Mouse (Mus musculus) Patski (cell line): Measurements from ENCODE around the gene Ust. TPM values are rescaled to one million over a fixed set of nuclear protein-coding genes. Genes with fewer than 3 reads are reported as not detected.

Experiments
- ATAC-seq: fragments of 100-300 bp; one replicate; pipeline ENCODE4 v1.8.0; 2021
- CTCF ChIA-PET: fragments of 350-600 bp; sonication (Branson Sonifier 250); formaldehyde crosslinking; loops from one replicate; lab custom pipeline; 2022; ENCODE audit warnings: inconsistent platforms; lab: Charles Lee
- POLR2A ChIA-PET: fragments of 350-600 bp; sonication (Branson Sonifier 250); formaldehyde crosslinking; loops from one replicate; lab custom pipeline; 2022; ENCODE audit warnings: antibody characterized with exemption, inconsistent platforms; lab: Charles Lee
- DNase-seq: peaks from one replicate; pipeline ENCODE4 v3.0.0-alpha.2; 2011; ENCODE audit warnings: low read depth, low spot score
- H3K27me3 ChIP-seq: fragments of 371-371 bp; one replicate; pipeline ENCODE4 v1.5.1; 2021
- CTCF ChIP-seq: fragments of 100-300 bp; IDR thresholded peaks from one replicate; pipeline ENCODE4 v1.5.1; 2021
- in situ Hi-C: fragments of 300-500 bp; cut with MboI; formaldehyde crosslinking; loops from 3 replicates; pipeline ENCODE4 v1.11.1; 2018; ENCODE audit warnings: low pct_unique_long_range_greater_than_20kb, mixed read lengths
- polyA plus RNA-seq: library from polyadenylated mRNA; unstranded; gene quantifications from one replicate; pipeline ENCODE4 v1.2.3, GENCODE M21; 2021

Gene Ust
- polyA plus RNA-seq, 1 experiment from 2014 or later = 4.7 TPM

GRCm38 (mm10) chr10:8339645-8340428 is 178.8 kb downstream of the Ust start:
- no peak for ATAC-seq
- DNase-seq = no peak
- no peaks in the 10 kb centered on the region for H3K27me3 ChIP-seq
- no peak for TF ChIP-seq CTCF
- ChIA-PET CTCF (no interaction called here), POLR2A (no interaction called here)
- in situ Hi-C loops = no loop called here

- DNase-seq (no peak), ATAC-seq (no peak)
- in situ Hi-C loops = no loop called here
- ChIA-PET POLR2A (no interaction called here), CTCF (interaction anchor here (0.9 to 1.4 kb wide), 2 partner anchors 48 to 162 kb away, joined by 3 read pairs; no protein-coding TSS in a partner anchor)
- no peak for TF ChIP-seq CTCF
- H3K27me3 ChIP-seq = no peaks in the 10 kb centered on the region
These were observed 182.0 kb downstream of the Ust start for GRCm38 (mm10) chr10:8336601-8337000.

- POLR2A ChIA-PET = no interaction called here
- peak; percentile 54 for ATAC-seq
- H3K27me3 ChIP-seq = no peaks in the 10 kb centered on the region
- no peak for TF ChIP-seq CTCF
- CTCF ChIA-PET = interaction anchor here (1.8 kb wide), 1 partner anchor 14 kb away, joined by 5 read pairs; no protein-coding TSS in a partner anchor
- in situ Hi-C loops = loop anchor here (5.0 kb wide), 1 partner anchor 386 kb away; no protein-coding TSS in a partner anchor
- no peak for DNase-seq
These were observed 187.7 kb downstream of the Ust start for GRCm38 (mm10) chr10:8330958-8331357.

GRCm38 (mm10) chr10:8330006-8330405 is 188.6 kb downstream of the Ust start:
- in situ Hi-C loops = loop anchor here (5.0 kb wide), 1 partner anchor 387 kb away; no protein-coding TSS in a partner anchor
- H3K27me3 ChIP-seq = no peaks in the 10 kb centered on the region
- no peak for DNase-seq
- POLR2A ChIA-PET = no interaction called here
- CTCF ChIA-PET = no interaction called here
- no peak for ATAC-seq
- TF ChIP-seq CTCF = no peak

- POLR2A ChIA-PET = no interaction called here
- ATAC-seq = peak; percentile 35
These were observed 195.3 kb downstream of the Ust start for GRCm38 (mm10) chr10:8323304-8323765.

GRCm38 (mm10) chr10:8320771-8321170 is 197.9 kb downstream of the Ust start:
- in situ Hi-C loops = loop anchor here (5.0 kb wide), 1 partner anchor 197 kb away; the partner anchor contains the start of gene Ust
- no peak for TF ChIP-seq CTCF
- no peak for DNase-seq
- ChIA-PET CTCF (interaction anchor here (1.0 to 1.2 kb wide), 2 partner anchors 10 to 14 kb away, joined by 3 to 4 read pairs; no protein-coding TSS in a partner anchor), POLR2A (no interaction called here)
- H3K27me3 ChIP-seq = no peaks in the 10 kb centered on the region
- no peak for ATAC-seq

More at GRCm38 (mm10) chr10:8323304-8323765, 195.3 kb downstream of the Ust start:
- no peak for DNase-seq
- peak; percentile 91 for TF ChIP-seq CTCF
- H3K27me3 ChIP-seq = no peaks in the 10 kb centered on the region
- in situ Hi-C loops = loop anchor here (5.0 kb wide), 1 partner anchor 194 kb away; the partner anchor contains the start of gene Ust
- CTCF ChIA-PET = interaction anchor here (1.8 kb wide), 1 partner anchor 15 kb away, joined by 4 read pairs; no protein-coding TSS in a partner anchor

- no peaks in the 10 kb centered on the region for H3K27me3 ChIP-seq
- in situ Hi-C loops = no loop called here
- TF ChIP-seq CTCF = no peak
- DNase-seq (no peak), ATAC-seq (no peak)
- POLR2A ChIA-PET = no interaction called here
- CTCF ChIA-PET = interaction anchor here (1.3 kb wide), 1 partner anchor 13 kb away, joined by 4 read pairs; no protein-coding TSS in a partner anchor
These were observed 209.2 kb downstream of the Ust start for GRCm38 (mm10) chr10:8309435-8309834.

GRCm38 (mm10) chr10:8304211-8304610 is 214.4 kb downstream of the Ust start:
- POLR2A ChIA-PET = no interaction called here
- CTCF ChIA-PET = no interaction called here
- in situ Hi-C loops = no loop called here
- TF ChIP-seq CTCF = no peak
- H3K27me3 ChIP-seq = no peaks in the 10 kb centered on the region
- ATAC-seq = no peak
- DNase-seq = no peak

- H3K27me3 ChIP-seq = no peaks in the 10 kb centered on the region
- in situ Hi-C loops = no loop called here
- CTCF ChIA-PET = interaction anchor here (1.4 kb wide), 1 partner anchor 12 kb away, joined by 4 read pairs; no protein-coding TSS in a partner anchor
- DNase-seq = no peak
- ATAC-seq = no peak
- POLR2A ChIA-PET = no interaction called here
- no peak for TF ChIP-seq CTCF
These were observed 219.5 kb downstream of the Ust start for GRCm38 (mm10) chr10:8299166-8299565.

GRCm38 (mm10) chr10:8297214-8297613 is 221.4 kb downstream of the Ust start:
- in situ Hi-C loops = no loop called here
- H3K27me3 ChIP-seq = no peaks in the 10 kb centered on the region
- ChIA-PET CTCF (no interaction called here), POLR2A (interaction anchor here (0.6 kb wide), 1 partner anchor 375 kb away, joined by 3 read pairs; no protein-coding TSS in a partner anchor)
- no peak for DNase-seq
- no peak for ATAC-seq
- TF ChIP-seq CTCF = no peak

- POLR2A ChIA-PET = interaction anchor here (1.0 kb wide), 1 partner anchor 16 kb away, joined by 8 read pairs; no protein-coding TSS in a partner anchor
- H3K27me3 ChIP-seq = no peaks in the 10 kb centered on the region
- ATAC-seq (peak; percentile 30), DNase-seq (no peak)
- CTCF ChIA-PET = no interaction called here
- no peak for TF ChIP-seq CTCF
- in situ Hi-C loops = no loop called here
These were observed 228.0 kb downstream of the Ust start for GRCm38 (mm10) chr10:8290661-8291060.
